Mouse (Mus musculus): ENCODE results near the gene Cpsf4l. TPM values are rescaled to one million over a fixed set of nuclear protein-coding genes. Genes with fewer than 3 reads are reported as not detected.

Gene Cpsf4l
- polyA plus RNA-seq, 1 experiment from 2014 or later = 0.18 TPM

DNA sequence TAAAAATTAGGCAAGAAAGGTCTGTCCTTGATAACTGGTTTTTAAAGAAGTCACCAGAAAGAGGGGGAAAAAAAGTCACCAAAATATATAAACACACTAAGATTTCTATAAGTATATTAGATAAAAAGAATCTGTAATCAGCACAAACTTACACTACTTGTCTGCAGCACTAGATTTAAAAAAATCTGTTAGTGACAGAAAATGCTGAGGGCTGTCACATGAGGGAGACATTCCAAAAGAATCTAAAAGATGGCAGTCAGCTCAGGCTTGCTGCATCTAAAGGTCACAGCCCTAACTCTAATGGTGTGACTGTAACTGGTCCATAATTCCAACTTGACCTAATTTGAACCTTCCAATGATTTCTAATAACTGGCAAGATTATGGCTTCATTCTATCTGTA, 27.8 kb downstream of the Cpsf4l start:
- Histone ChIP-seq H3K4me1 (ENCODE audit: control insufficient read depth, insufficient read depth, low read length) (peaks cover 31% of the 10 kb centered on the region), H3K9me3 (replicated peaks; ENCODE audit: control insufficient read depth, low read length) (no peaks in the 10 kb centered on the region), H3K4me3 (replicated peaks; ENCODE audit: low read length) (no peak overlapping the region), H3K27ac (ENCODE audit: low read length) (no peak overlapping the region), H3K36me3 (ENCODE audit: control insufficient read depth, insufficient read depth, low read length) (no peaks in the 10 kb centered on the region), H3K27me3 (ENCODE audit: control insufficient read depth, insufficient read depth, low read length) (no peaks in the 10 kb centered on the region), H3K9ac (ENCODE audit: low read length) (no peak overlapping the region), H3K4me2 (ENCODE audit: low read depth, low read length) (peak overlapping the region; percentile 58)
- ATAC-seq (ENCODE audit: insufficient read depth, low FRiP score) = no peak

DNA sequence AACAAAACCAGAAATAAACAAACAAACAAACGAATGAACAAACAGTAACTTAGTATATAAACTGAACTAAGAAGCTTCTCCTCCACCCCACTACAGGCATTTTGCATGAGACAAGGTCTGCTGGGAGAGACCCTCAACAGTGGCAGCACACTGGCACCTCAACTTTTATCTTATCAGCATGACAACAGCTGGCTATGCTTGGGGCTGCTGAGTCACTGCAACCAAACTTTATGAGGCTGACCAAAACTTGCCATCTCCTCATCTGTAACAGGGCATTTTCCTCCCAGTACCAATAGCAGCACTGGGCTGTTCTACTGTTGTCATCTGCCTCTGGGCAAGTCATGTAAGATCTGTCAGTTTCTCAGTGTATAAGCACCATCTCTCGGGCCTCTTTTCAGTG, 28.9 kb downstream of the Cpsf4l start:
- Histone ChIP-seq H3K4me2 (ENCODE audit: low read depth, low read length) (no peak overlapping the region), H3K9me3 (replicated peaks; ENCODE audit: control insufficient read depth, low read length) (no peaks in the 10 kb centered on the region), H3K4me1 (ENCODE audit: control insufficient read depth, insufficient read depth, low read length) (peaks cover 26% of the 10 kb centered on the region), H3K4me3 (replicated peaks; ENCODE audit: low read length) (no peak overlapping the region), H3K27me3 (ENCODE audit: control insufficient read depth, insufficient read depth, low read length) (no peaks in the 10 kb centered on the region), H3K9ac (ENCODE audit: low read length) (no peak overlapping the region), H3K27ac (ENCODE audit: low read length) (no peak overlapping the region), H3K36me3 (ENCODE audit: control insufficient read depth, insufficient read depth, low read length) (peaks cover 6% of the 10 kb centered on the region; the same call in 1 of the 2 replicates)
- 79% methylated on average over 2 of the region's 2 CpGs for WGBS
- ATAC-seq (ENCODE audit: insufficient read depth, low FRiP score) = no peak

DNA sequence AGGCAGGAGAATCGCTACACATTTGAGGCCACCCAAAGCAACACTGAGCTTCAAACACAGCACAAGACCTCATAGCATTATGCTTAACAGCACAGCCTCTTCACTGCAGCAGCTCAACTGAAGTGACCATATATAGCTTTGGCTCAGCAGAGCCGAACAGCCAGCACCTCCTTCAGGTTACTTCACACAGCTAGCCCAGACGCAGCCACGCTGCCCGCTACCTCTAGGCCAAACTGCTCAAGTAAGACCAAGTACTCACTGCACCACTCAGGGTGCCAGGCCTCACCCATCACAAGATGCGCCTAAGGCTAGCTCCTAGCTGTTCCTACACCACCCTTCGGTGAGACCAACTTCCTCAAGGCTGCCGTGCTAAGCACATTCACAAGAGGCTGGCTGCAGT, 31.4 kb downstream of the Cpsf4l start:
- WGBS = 78% methylated on average over 8 of the region's 8 CpGs
- H3K9ac ChIP-seq (ENCODE audit: low read length) = peak overlapping the region; percentile 26; the same call in 1 of the 2 replicates
- no peaks in the 10 kb centered on the region for H3K27me3 ChIP-seq (ENCODE audit: control insufficient read depth, insufficient read depth, low read length)
- H3K4me2 ChIP-seq (ENCODE audit: low read depth, low read length) = no peak overlapping the region
- no peak overlapping the region for H3K4me3 ChIP-seq (replicated peaks; ENCODE audit: low read length)
- no peaks in the 10 kb centered on the region for H3K9me3 ChIP-seq (replicated peaks; ENCODE audit: control insufficient read depth, low read length)
- H3K36me3 ChIP-seq (ENCODE audit: control insufficient read depth, insufficient read depth, low read length) = peaks cover 6% of the 10 kb centered on the region; the same call in 1 of the 2 replicates
- peaks cover 18% of the 10 kb centered on the region for H3K4me1 ChIP-seq (ENCODE audit: control insufficient read depth, insufficient read depth, low read length)
- H3K27ac ChIP-seq (ENCODE audit: low read length) = no peak overlapping the region
- ATAC-seq (ENCODE audit: insufficient read depth, low FRiP score) = no peak

DNA sequence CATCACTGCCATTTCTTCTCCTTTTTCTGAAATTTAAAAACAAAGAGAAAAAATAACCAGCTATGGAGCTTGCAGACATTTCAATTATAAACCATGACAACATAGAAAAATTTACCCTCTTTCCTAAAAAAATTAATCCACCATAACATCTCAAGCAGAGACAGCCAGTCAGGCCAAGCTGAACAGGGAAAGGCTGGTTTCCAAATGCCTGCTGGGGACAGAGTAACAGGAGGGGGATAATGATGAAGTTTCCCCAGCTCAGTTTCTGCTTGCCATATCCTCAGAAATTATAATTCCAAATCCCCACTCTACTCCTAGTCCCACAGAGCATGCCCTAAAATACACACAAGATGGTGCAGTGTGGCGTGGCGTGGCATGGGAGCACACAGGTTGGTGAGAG, 32.4 kb downstream of the Cpsf4l start:
- no peak overlapping the region for H3K4me3 ChIP-seq (replicated peaks; ENCODE audit: low read length)
- H3K9me3 ChIP-seq (replicated peaks; ENCODE audit: control insufficient read depth, low read length) = no peaks in the 10 kb centered on the region
- H3K27me3 ChIP-seq (ENCODE audit: control insufficient read depth, insufficient read depth, low read length) = no peaks in the 10 kb centered on the region
- H3K4me2 ChIP-seq (ENCODE audit: low read depth, low read length) = no peak overlapping the region
- ATAC-seq (ENCODE audit: insufficient read depth, low FRiP score) = no peak
- 95% methylated on average over 2 of the region's 2 CpGs for WGBS
- peaks cover 6% of the 10 kb centered on the region; the same call in 1 of the 2 replicates for H3K36me3 ChIP-seq (ENCODE audit: control insufficient read depth, insufficient read depth, low read length)
- H3K9ac ChIP-seq (ENCODE audit: low read length) = no peak overlapping the region
- peaks cover 12% of the 10 kb centered on the region for H3K4me1 ChIP-seq (ENCODE audit: control insufficient read depth, insufficient read depth, low read length)
- no peak overlapping the region for H3K27ac ChIP-seq (ENCODE audit: low read length)

DNA sequence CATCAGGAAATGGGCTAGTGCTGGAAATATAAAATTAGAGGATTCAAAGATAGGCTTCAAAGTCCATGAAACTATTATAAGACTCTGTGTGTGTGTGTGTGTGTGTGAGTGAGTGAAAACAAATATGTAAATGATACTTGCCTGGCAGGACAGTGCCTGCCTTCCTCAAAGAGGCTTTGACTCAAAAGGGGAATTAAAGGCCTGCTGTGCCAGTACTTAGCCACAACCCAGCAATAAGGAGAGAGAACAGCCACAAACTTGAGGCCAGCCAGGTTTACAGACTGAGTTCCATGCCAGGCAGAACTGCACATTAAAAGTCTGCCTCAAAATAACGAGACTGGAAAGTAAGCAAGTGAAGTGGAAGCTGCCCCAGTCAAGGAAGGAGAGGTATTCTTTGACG, 33.0 kb downstream of the Cpsf4l start:
- Histone ChIP-seq H3K4me3 (replicated peaks; ENCODE audit: low read length) (no peak overlapping the region), H3K27ac (ENCODE audit: low read length) (no peak overlapping the region), H3K4me1 (ENCODE audit: control insufficient read depth, insufficient read depth, low read length) (peaks cover 8% of the 10 kb centered on the region), H3K9me3 (replicated peaks; ENCODE audit: control insufficient read depth, low read length) (no peaks in the 10 kb centered on the region), H3K36me3 (ENCODE audit: control insufficient read depth, insufficient read depth, low read length) (peaks cover 6% of the 10 kb centered on the region; the same call in 1 of the 2 replicates), H3K27me3 (ENCODE audit: control insufficient read depth, insufficient read depth, low read length) (no peaks in the 10 kb centered on the region), H3K4me2 (ENCODE audit: low read depth, low read length) (no peak overlapping the region), H3K9ac (ENCODE audit: low read length) (no peak overlapping the region)
- 81% methylated on average over 2 of the region's 2 CpGs for WGBS
- ATAC-seq (ENCODE audit: insufficient read depth, low FRiP score) = no peak

DNA sequence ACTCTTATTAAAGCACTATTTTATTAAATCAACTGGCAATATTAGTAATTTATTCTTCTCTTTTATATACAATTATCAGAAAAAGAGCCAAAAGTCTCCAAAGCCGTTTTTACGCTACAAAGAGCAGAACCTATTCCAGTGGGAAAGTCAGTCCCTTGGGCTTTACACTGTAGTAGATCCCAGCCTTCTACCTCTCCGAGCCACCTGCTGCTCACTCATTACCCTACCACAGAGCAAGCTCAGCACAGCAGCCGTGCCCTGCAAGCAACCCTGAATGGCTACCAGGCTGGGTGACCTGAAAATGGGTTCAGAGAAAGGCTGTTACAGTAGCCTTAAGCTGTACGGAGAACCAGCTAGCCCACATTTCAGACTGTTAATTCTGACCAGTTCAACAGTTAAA, 35.2 kb downstream of the Cpsf4l start:
- H3K9ac ChIP-seq (ENCODE audit: low read length) = no peak overlapping the region
- no peaks in the 10 kb centered on the region for H3K27me3 ChIP-seq (ENCODE audit: control insufficient read depth, insufficient read depth, low read length)
- ATAC-seq (ENCODE audit: insufficient read depth, low FRiP score) = no peak
- no peak overlapping the region for H3K4me2 ChIP-seq (ENCODE audit: low read depth, low read length)
- no peak overlapping the region for H3K4me3 ChIP-seq (replicated peaks; ENCODE audit: low read length)
- H3K4me1 ChIP-seq (ENCODE audit: control insufficient read depth, insufficient read depth, low read length) = no peaks in the 10 kb centered on the region
- H3K9me3 ChIP-seq (replicated peaks; ENCODE audit: control insufficient read depth, low read length) = no peaks in the 10 kb centered on the region
- H3K27ac ChIP-seq (ENCODE audit: low read length) = no peak overlapping the region
- peaks cover 10% of the 10 kb centered on the region; the same call in 1 of the 2 replicates for H3K36me3 ChIP-seq (ENCODE audit: control insufficient read depth, insufficient read depth, low read length)
- WGBS = 87% methylated on average over 5 of the region's 5 CpGs

DNA sequence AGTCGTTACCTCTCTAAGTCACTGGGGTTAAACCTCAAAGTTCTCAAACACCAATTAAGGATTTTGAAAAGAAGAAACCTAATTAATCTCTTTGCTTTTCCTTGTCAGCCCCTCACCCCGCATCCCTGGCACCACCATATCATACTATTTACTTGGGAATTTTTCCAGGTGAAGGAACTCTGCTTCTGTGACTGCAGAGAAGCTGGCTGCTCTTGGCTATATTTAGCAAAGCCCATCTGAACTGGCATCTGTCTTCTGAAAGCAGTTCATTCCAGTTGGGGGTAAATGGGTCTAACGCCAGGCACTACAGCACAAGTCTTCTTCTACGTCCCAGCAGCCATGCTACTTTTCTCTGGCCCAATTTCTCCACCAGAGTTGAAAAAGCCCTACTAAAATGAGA, 36.2 kb downstream of the Cpsf4l start:
- Histone ChIP-seq H3K36me3 (ENCODE audit: control insufficient read depth, insufficient read depth, low read length) (peaks cover 10% of the 10 kb centered on the region; the same call in 1 of the 2 replicates), H3K27ac (ENCODE audit: low read length) (0 out of 2 replicates have a peak overlapping the region, but pooled peaks have one; percentile 20), H3K4me2 (ENCODE audit: low read depth, low read length) (no peak overlapping the region), H3K4me3 (replicated peaks; ENCODE audit: low read length) (no peak overlapping the region), H3K9ac (ENCODE audit: low read length) (no peak overlapping the region), H3K4me1 (ENCODE audit: control insufficient read depth, insufficient read depth, low read length) (0 out of 2 replicates have a peak, but pooled peaks cover 2% of the 10 kb centered on the region), H3K9me3 (replicated peaks; ENCODE audit: control insufficient read depth, low read length) (no peaks in the 10 kb centered on the region), H3K27me3 (ENCODE audit: control insufficient read depth, insufficient read depth, low read length) (no peaks in the 10 kb centered on the region)
- WGBS = 82% methylated on average over 4 of the region's 4 CpGs
- ATAC-seq (ENCODE audit: insufficient read depth, low FRiP score) = no peak

DNA sequence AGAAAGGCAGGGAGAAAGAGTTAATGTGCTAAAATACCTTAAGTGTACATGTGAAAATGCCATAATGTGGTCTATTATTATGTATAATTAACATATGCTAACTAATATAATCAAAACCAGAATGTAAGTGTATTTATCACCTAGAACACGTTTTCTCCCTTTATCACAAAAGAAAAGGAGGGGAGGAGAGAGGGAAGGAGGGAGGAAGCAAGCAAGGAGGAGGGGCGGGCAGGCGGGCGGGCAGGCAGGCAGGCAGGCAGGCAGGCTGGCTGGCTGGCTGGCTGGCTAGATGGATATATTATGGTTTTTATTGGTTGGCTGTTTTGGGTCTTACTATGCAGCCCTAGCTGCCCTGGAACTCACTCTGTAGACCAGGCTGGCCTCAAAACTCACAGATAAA, 40.1 kb downstream of the Cpsf4l start:
- H3K4me1 ChIP-seq (ENCODE audit: control insufficient read depth, insufficient read depth, low read length) = peaks cover 21% of the 10 kb centered on the region
- WGBS = 74% methylated on average over 4 of the region's 4 CpGs
- H3K27me3 ChIP-seq (ENCODE audit: control insufficient read depth, insufficient read depth, low read length) = no peaks in the 10 kb centered on the region
- H3K4me2 ChIP-seq (ENCODE audit: low read depth, low read length) = no peak overlapping the region
- H3K4me3 ChIP-seq (replicated peaks; ENCODE audit: low read length) = no peak overlapping the region
- ATAC-seq (ENCODE audit: insufficient read depth, low FRiP score) = no peak
- H3K36me3 ChIP-seq (ENCODE audit: control insufficient read depth, insufficient read depth, low read length) = 0 out of 2 replicates have a peak, but pooled peaks cover 4% of the 10 kb centered on the region
- H3K9me3 ChIP-seq (replicated peaks; ENCODE audit: control insufficient read depth, low read length) = no peaks in the 10 kb centered on the region
- H3K27ac ChIP-seq (ENCODE audit: low read length) = no peak overlapping the region
- no peak overlapping the region for H3K9ac ChIP-seq (ENCODE audit: low read length)

DNA sequence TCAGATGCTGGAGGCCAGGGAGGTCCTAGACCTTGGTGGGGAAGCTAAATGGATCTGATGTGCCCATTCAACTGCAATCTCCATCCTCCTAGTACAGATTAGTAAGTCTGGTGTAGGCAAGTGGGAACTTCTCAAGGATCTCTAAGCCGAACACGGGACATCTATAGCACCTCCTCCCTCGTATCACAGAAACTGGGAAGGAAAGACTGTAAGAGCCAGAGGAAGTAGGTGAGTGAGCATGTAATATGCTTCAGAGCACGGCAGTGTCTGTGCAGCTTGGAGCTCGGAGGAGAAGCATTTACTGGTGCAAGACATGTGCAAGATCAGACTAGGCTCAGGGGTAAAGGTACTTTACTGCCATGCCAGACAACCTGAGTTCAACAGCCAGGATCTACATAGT, 41.0 kb downstream of the Cpsf4l start:
- no peaks in the 10 kb centered on the region for H3K27me3 ChIP-seq (ENCODE audit: control insufficient read depth, insufficient read depth, low read length)
- no peak overlapping the region for H3K4me3 ChIP-seq (replicated peaks; ENCODE audit: low read length)
- H3K4me1 ChIP-seq (ENCODE audit: control insufficient read depth, insufficient read depth, low read length) = peaks cover 21% of the 10 kb centered on the region
- H3K36me3 ChIP-seq (ENCODE audit: control insufficient read depth, insufficient read depth, low read length) = 0 out of 2 replicates have a peak, but pooled peaks cover 6% of the 10 kb centered on the region
- no peak overlapping the region for H3K4me2 ChIP-seq (ENCODE audit: low read depth, low read length)
- 89% methylated on average over 5 of the region's 5 CpGs for WGBS
- no peak for ATAC-seq (ENCODE audit: insufficient read depth, low FRiP score)
- H3K27ac ChIP-seq (ENCODE audit: low read length) = 0 out of 2 replicates have a peak overlapping the region, but pooled peaks have one; percentile 73
- no peaks in the 10 kb centered on the region for H3K9me3 ChIP-seq (replicated peaks; ENCODE audit: control insufficient read depth, low read length)
- no peak overlapping the region for H3K9ac ChIP-seq (ENCODE audit: low read length)
